Mouse (Mus musculus) myocyte (in vitro differentiated cells): ENCODE results near the gene Loxl1. TPM values are rescaled to one million over a fixed set of nuclear protein-coding genes. Genes with fewer than 3 reads are reported as not detected.

Source experiments
- H3K27me3 ChIP-seq: one replicate; pipeline ENCODE4 v1.6.1; 2011; ENCODE audit not compliant: control insufficient read depth, insufficient read depth, insufficient read length
- H3K36me3 ChIP-seq: one replicate; pipeline ENCODE4 v1.6.1; 2011; ENCODE audit not compliant: control insufficient read depth, insufficient read depth
- H3K4me2 ChIP-seq: one replicate; pipeline ENCODE4 v1.6.1; 2011; ENCODE audit warnings: low read depth, control low read depth
- H3K4me3 ChIP-seq: one replicate; pipeline ENCODE4 v1.5.1; 2011; ENCODE audit warnings: mild to moderate bottlenecking, control low read depth, moderate library complexity
- H3K79me2 ChIP-seq: one replicate; pipeline ENCODE4 v1.6.1; 2011; ENCODE audit not compliant: control insufficient read depth, insufficient read depth
- H3ac ChIP-seq: one replicate; pipeline ENCODE4 v1.6.1; 2011; ENCODE audit not compliant: control insufficient read depth, insufficient read length
- CEBPB ChIP-seq: IDR thresholded peaks from 2 replicates; pipeline ENCODE4 v1.6.1; 2011; ENCODE audit warnings: mild to moderate bottlenecking, moderate library complexity; ENCODE audit not compliant: poor library complexity, insufficient read depth, severe bottlenecking
- E2F4 ChIP-seq: IDR thresholded peaks from one replicate; pipeline ENCODE4 v1.6.1; 2011; ENCODE audit warnings: mild to moderate bottlenecking, control low read depth, moderate library complexity; ENCODE audit not compliant: insufficient read depth
- MAX ChIP-seq: IDR thresholded peaks from one replicate; pipeline ENCODE4 v1.6.1; 2011; ENCODE audit warnings: low read depth, mild to moderate bottlenecking, control low read depth
- MYOD1 ChIP-seq, 3 experiments: IDR thresholded peaks; one replicate each; pipeline ENCODE4 v1.6.1; 2011; ENCODE audit warnings: control low read depth in 2 of 3, low read depth in 2 of 3, mild to moderate bottlenecking in 2 of 3, moderate library complexity in 1 of 3; ENCODE audit not compliant: insufficient read length in 2 of 3, control insufficient read depth in 1 of 3
- MYOG ChIP-seq, 3 experiments: IDR thresholded peaks; one replicate each; pipeline ENCODE4 v1.6.1; 2011; ENCODE audit warnings: control low read depth in 2 of 3, low read depth in 2 of 3, mild to moderate bottlenecking in 2 of 3; ENCODE audit not compliant: insufficient read length in 2 of 3, control insufficient read depth in 1 of 3, insufficient read depth in 1 of 3
- POLR2A ChIP-seq: IDR thresholded peaks from one replicate; pipeline ENCODE4 v1.6.1; 2011; ENCODE audit warnings: low read depth, mild to moderate bottlenecking, control low read depth, moderate library complexity; ENCODE audit not compliant: insufficient read length
- POLR2AphosphoS2 ChIP-seq: IDR thresholded peaks from one replicate; pipeline ENCODE4 v1.6.1; 2011; ENCODE audit warnings: low read depth, control low read depth; ENCODE audit not compliant: insufficient read length
- REST ChIP-seq: IDR thresholded peaks from one replicate; pipeline ENCODE4 v1.6.1; 2011; ENCODE audit warnings: mild to moderate bottlenecking, control low read depth, moderate library complexity; ENCODE audit not compliant: insufficient read depth, insufficient read length
- SRF ChIP-seq: IDR thresholded peaks from one replicate; pipeline ENCODE4 v1.6.1; 2011; ENCODE audit warnings: low read depth; ENCODE audit not compliant: control insufficient read depth, insufficient read length
- TCF12 ChIP-seq: IDR thresholded peaks from one replicate; pipeline ENCODE4 v1.6.1; 2011; ENCODE audit warnings: mild to moderate bottlenecking, control low read depth; ENCODE audit not compliant: poor library complexity, insufficient read depth, severe bottlenecking
- TCF3 ChIP-seq: IDR thresholded peaks from one replicate; pipeline ENCODE4 v1.6.1; 2011; ENCODE audit warnings: low read depth, control low read depth; ENCODE audit not compliant: insufficient read length
- USF1 ChIP-seq: IDR thresholded peaks from one replicate; pipeline ENCODE4 v1.6.1; 2011; ENCODE audit warnings: low read depth, mild to moderate bottlenecking, control low read depth, moderate library complexity
- polyA plus RNA-seq: library from polyadenylated mRNA; unstranded; fragments of >200 nt; fragmentation: generic; extraction: Trizol; gene quantifications from one replicate; pipeline ENCODE4 v1.2.1, GENCODE M21; 2012; ENCODE audit warnings: missing spikeins

The Loxl1 gene
- polyA plus RNA-seq, 1 experiment = 46.1 TPM

DNA sequence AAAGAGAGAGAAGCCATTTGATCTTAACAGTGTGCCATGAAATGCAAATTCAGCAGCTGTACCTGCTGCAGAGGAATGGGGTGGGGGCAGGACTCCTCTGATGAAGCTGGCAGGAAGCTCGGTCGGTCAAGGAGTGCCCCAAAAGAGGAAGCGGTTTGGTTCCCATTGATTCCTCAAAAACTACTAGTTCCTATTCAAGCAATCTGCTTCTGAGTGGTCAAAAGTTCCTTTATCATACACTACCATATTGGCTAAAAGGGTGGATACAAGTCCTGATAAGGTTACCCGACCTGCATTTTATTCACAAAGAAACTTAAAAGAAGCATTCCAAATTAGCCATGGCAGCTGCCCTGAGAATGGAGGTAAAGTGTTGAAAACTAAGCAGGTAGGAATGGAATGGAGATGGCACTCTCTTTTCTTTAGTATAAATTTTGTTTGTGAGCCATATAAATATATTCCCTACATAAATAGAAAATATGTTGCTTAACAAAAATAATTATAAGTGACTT lies 66.8 kb downstream of the Loxl1 start:
- no peak for TF ChIP-seq TCF3
- no peak for TF ChIP-seq MAX
- no peak for TF ChIP-seq SRF
- TF ChIP-seq REST = no peak
- TF ChIP-seq E2F4 = no peak
- TF ChIP-seq POLR2AphosphoS2 = no peak
- TF ChIP-seq MYOG (IDR thresholded peaks at IDR 0.05; ENCODE audit: control insufficient read depth in 1 of 3, insufficient read depth in 1 of 3, insufficient read length in 2 of 3, low read depth in 2 of 3) = no peak
- no peak for TF ChIP-seq USF1
- no peak for TF ChIP-seq POLR2A
- TF ChIP-seq TCF12 = no peak
- no peak for TF ChIP-seq MYOD1 (IDR thresholded peaks at IDR 0.05; ENCODE audit: control insufficient read depth in 1 of 3, insufficient read length in 2 of 3, low read depth in 2 of 3)
- TF ChIP-seq CEBPB = no peak
- Histone ChIP-seq H3K36me3 (no peaks in the 10 kb centered on the region), H3K79me2 (peaks cover 66% of the 10 kb centered on the region), H3K4me3 (peak overlapping the region; percentile 59), H3K4me2 (peak overlapping the region; percentile 84), H3K27me3 (no peaks in the 10 kb centered on the region), H3ac (no peak overlapping the region)

DNA sequence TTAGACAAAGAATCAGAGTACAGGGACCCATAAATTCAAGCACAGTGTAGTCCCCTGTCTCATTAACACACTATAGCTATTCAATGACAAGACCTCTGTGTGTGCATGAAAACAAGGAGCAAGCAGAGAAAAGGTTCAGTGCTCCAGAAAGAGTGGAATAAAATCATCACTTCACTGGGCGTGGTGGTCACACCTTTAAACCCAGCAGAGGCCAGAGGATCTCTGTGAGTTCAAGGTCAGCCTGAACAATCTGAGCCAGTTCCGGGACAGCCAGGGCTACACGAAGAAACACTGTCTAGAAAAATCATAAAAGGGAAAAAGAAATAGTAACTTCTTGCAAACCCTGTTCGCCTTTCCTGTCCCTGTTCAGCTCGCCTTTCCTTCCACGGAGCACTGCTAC lies 69.3 kb downstream of the Loxl1 start:
- Histone ChIP-seq H3ac (no peak overlapping the region), H3K79me2 (peaks cover 71% of the 10 kb centered on the region), H3K36me3 (no peaks in the 10 kb centered on the region), H3K4me3 (no peak overlapping the region), H3K4me2 (no peak overlapping the region), H3K27me3 (no peaks in the 10 kb centered on the region)
- TF ChIP-seq POLR2A (no peak), E2F4 (no peak), MAX (no peak), USF1 (no peak), REST (no peak), MYOD1 (IDR thresholded peaks at IDR 0.05; ENCODE audit: control insufficient read depth in 1 of 3, insufficient read length in 2 of 3, low read depth in 2 of 3) (no peak), MYOG (IDR thresholded peaks at IDR 0.05; ENCODE audit: control insufficient read depth in 1 of 3, insufficient read depth in 1 of 3, insufficient read length in 2 of 3, low read depth in 2 of 3) (no peak), POLR2AphosphoS2 (no peak), TCF3 (no peak), SRF (no peak), TCF12 (no peak), CEBPB (no peak)

DNA sequence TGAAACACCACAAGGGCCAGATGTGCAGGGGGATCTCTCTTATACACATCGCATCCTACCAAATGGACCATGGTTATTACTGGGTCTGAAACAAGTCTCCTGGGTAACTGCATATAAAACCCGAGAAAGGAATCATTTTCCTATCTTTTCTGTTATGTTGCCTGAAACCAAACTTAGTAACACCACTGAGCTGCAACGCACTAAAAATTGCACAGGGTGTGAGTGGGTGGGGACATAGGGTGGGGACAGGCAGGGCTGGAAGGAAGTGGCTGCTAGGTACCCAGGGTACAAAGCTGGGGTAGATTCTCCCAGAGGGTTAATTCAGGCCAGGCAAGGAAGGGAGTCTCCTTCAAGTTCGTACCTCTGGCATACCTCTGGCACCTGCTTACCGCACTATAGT lies 70.3 kb downstream of the Loxl1 start:
- TF ChIP-seq TCF12 (no peak), CEBPB (no peak), MAX (no peak), REST (no peak)

DNA sequence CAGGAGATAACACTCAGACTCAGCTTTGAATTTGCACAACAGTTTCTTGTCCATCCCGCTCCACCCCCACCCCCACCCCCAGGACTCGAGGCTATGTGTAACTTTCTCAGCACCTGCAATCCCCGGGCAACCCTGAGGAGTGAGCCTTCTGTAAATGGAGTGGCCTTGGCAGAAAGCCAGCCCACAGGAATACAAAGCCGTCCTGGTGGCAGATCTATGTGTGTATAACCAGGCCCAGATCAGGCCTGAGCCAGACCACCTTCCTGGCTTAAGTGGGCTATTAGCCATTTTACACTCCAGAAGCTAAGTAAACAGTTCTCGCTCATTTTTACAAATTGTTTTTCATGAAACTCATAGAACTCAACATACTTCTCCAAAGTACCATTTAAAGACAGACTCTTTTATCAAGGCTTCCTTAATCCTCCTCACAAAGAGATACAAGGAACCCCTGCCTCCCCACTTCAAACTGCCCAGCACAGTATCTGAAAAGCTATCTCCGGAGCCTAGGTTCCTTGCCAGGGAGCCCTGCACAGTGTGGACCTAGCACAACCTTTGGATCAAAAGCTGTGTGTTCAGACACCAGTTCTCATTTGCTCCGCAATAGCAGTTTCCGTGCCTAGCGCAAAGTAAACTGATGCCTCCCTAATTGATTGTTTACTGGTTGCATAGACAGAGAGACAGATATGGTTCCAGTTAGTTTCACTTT lies 71.1 kb downstream of the Loxl1 start:
- H3K4me2 ChIP-seq = peak overlapping the region; percentile 42

More for the DNA sequence above, 70.3 kb downstream of the Loxl1 start:
- no peaks in the 10 kb centered on the region for H3K36me3 ChIP-seq
- H3K4me2 ChIP-seq = peak overlapping the region; percentile 42
- no peaks in the 10 kb centered on the region for H3K27me3 ChIP-seq
- H3ac ChIP-seq = no peak overlapping the region
- peaks cover 67% of the 10 kb centered on the region for H3K79me2 ChIP-seq
- H3K4me3 ChIP-seq = no peak overlapping the region

More for the DNA sequence above, 71.1 kb downstream of the Loxl1 start:
- no peaks in the 10 kb centered on the region for H3K27me3 ChIP-seq
- H3K4me3 ChIP-seq = no peak overlapping the region
- peaks cover 66% of the 10 kb centered on the region for H3K79me2 ChIP-seq
- H3ac ChIP-seq = no peak overlapping the region
- TF ChIP-seq TCF3 = no peak
- TF ChIP-seq POLR2A = no peak
- no peak for TF ChIP-seq MYOD1 (IDR thresholded peaks at IDR 0.05; ENCODE audit: control insufficient read depth in 1 of 3, insufficient read length in 2 of 3, low read depth in 2 of 3)
- no peak for TF ChIP-seq E2F4
- no peak for TF ChIP-seq CEBPB
- TF ChIP-seq MAX = no peak
- TF ChIP-seq SRF = no peak
- no peak for TF ChIP-seq TCF12
- TF ChIP-seq MYOG (IDR thresholded peaks at IDR 0.05; ENCODE audit: control insufficient read depth in 1 of 3, insufficient read depth in 1 of 3, insufficient read length in 2 of 3, low read depth in 2 of 3) = no peak
- no peaks in the 10 kb centered on the region for H3K36me3 ChIP-seq

Other genes starting within 250 kb of the Loxl1 start
- 0.64 TPM for gene Stra6, start 249.4 kb downstream of the Loxl1 start, polyA plus RNA-seq
- not detected for gene Ccdc33, start 194.4 kb downstream of the Loxl1 start, polyA plus RNA-seq
- gene Islr, start 108.9 kb downstream of the Loxl1 start, polyA plus RNA-seq = 30.3 TPM
- gene Islr2, start 108.9 kb downstream of the Loxl1 start, polyA plus RNA-seq = 0.32 TPM
- 15.5 TPM for gene Pml, start 63.4 kb downstream of the Loxl1 start, polyA plus RNA-seq
- 37.9 TPM for gene Stoml1, start 60.0 kb downstream of the Loxl1 start, polyA plus RNA-seq
- 0.32 TPM for gene Tbc1d21, start 57.3 kb upstream of the Loxl1 start, polyA plus RNA-seq
- 40.5 TPM for gene Insyn1, start 175.4 kb upstream of the Loxl1 start, polyA plus RNA-seq
- 49.5 TPM for gene Cd276, start 242.3 kb upstream of the Loxl1 start, polyA plus RNA-seq